Mouse (Mus musculus) megakaryocyte progenitor cell, adult 5-6 weeks (primary cell): ENCODE measurements around the gene Il10. TPM values are rescaled to one million over a fixed set of nuclear protein-coding genes. Genes with fewer than 3 reads are reported as not detected.

Source experiments
- ATAC-seq: replicated peaks from 2 replicates; pipeline ENCODE4 v1.8.0; 2016; ENCODE audit warnings: mild to moderate bottlenecking, moderate TSS enrichment, inconsistent platforms; ENCODE audit not compliant: poor library complexity
- total RNA-seq, 2 experiments: library from RNA; stranded (forward) in 1 of 2; stranded (reverse) in 1 of 2; fragments of 157-497, 149-512 nt in 1 of 2; fragments of 200-1000 nt in 1 of 2; gene quantifications; 2 replicates each; pipeline versions ENCODE4 v1.2.3 to v1.2.4; 2015 to 2017

Il10 gene
- total RNA-seq (2015): 0.32 TPM in 1 of 2 replicates, not detected in the other
- not detected in 2 replicates for total RNA-seq (2017)

DNA sequence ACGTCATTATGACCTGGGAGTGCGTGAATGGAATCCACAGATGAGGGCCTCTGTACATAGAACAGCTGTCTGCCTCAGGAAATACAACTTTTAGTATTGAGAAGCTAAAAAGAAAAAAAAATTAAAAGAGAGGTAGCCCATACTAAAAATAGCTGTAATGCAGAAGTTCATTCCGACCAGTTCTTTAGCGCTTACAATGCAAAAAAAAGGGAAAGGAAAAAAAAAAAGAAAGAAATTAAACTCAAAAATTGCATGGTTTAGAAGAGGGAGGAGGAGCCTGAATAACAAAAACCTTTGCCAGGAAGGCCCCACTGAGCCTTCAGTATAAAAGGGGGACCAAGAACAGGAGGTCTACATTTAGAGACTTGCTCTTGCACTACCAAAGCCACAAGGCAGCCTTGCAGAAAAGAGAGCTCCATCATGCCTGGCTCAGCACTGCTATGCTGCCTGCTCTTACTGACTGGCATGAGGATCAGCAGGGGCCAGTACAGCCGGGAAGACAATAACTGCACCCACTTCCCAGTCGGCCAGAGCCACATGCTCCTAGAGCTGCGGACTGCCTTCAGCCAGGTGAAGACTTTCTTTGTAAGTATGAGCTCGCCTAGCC, at the start of gene Il10:
TSS of gene Il10 (plus strand) at position 354 of the 607 bp plus-strand sequence.
- no peak for ATAC-seq

DNA sequence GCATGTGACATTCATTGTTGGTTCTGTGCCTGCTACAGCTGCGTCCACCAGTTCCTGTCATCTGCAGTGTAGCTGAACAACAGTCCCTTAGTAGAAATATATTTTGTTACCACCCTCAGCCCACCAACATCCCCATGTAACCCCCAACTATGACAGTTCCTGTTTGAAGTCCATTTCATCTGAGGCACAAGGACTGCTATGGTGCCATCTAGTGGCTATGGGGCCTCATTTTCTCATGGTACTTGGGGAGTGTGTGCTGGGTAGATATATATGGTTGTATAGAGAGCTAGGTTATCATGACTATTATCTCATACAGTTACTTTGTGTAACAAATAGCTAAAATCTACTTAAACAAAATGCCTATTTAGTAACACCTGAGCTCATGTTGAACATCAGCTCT, 40.2 kb upstream of the Il10 start:
- ATAC-seq: peak; percentile 100

DNA sequence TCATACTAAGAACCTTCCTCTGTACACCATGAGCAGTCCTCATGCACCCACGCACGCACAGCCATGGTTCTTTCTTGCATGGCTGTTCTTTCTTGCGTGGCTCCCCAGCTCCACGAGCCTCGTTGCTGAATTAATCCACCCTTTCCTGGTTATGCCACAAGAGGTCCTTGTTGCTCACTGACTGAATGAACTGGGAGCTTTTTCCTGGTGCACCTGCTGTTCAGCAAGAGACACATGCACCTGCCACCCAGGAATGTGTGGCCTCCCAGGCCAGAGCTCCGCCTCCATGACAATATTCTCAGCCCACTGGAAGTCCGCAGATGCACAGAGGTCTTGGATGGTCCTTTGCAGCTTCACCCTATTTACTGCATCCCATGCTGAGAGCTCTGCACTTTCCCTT, 35.2 kb upstream of the Il10 start:
- no peak for ATAC-seq

DNA sequence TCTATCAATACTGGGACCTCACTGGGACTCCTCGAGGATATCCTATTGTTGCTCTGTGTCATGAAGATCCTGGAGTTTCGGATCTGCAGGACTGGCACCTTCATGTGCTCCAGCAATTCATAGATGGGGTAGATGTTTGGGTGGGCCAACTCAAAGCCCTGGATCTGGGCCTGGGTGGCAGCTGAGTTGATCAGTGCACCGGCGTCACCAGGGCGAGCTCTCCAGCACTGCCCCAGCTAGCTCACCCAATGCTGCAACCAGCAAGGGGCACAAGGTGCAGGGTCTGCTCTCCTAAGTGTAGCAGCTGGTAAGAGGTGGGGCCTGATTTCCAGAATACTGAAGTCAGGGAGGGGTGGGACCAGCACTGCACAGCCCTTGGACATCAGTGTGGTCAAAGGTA, 32.6 kb upstream of the Il10 start:
- 0 out of 2 replicates have a peak, but pooled peaks have one; percentile 0 for ATAC-seq

DNA sequence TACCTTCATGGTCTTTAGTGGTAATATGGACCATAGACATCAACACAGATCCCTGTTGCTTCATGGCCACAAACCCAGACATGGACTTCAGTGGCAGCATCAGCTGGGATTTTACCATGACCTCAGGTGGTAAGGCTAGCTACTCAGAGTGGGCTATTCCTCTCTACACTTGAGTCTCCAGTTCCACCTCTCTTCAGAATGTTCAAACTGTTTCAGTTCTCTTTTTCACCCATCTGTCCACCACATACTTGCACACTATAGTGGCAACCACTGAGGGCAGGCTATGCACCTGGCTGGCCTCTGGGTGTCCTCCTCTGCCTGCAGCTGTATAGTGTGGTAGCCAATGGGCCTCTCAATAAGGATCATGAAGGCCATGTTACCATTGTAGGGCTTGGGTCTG, 32.2 kb upstream of the Il10 start:
- ATAC-seq: peak; percentile 87

DNA sequence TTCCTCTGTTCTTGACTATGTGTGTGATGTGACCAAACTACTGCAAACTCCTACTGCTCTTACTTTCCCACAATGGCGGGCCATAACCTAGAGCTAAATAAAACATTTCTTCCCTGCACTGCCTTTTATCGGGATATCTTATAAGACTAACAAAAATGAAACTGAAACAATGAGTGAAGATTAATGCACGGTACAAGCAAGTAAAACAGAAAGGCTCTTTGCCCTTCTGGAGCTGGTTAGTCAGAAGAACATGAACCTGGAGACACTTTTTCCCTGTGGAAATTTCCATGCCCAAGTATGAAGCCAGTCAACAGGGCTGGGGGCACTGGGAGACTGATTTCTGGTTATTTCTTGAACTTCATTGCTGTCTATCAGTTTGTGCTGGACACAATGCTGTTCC, 30.3 kb upstream of the Il10 start:
- no peak for ATAC-seq

DNA sequence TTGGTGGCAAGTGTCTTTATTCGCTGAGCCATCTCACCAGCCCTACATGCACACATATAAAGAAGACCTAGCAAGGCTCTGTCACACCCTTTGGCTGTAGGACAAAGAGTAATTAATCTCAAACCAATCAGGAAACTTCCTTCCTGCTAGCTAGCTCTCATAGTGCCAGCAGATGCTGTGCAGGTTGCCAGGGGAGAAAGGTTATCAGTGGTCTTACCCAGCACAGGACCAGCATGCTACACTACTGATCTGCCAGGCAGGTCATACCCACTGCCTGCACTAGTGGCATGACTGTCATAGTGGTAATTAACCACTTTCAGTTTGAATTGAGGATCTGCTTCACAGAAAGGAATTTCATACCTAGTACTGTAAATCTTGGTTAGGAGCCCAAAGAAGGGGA, 29.2 kb upstream of the Il10 start:
- ATAC-seq: peak; percentile 60

DNA sequence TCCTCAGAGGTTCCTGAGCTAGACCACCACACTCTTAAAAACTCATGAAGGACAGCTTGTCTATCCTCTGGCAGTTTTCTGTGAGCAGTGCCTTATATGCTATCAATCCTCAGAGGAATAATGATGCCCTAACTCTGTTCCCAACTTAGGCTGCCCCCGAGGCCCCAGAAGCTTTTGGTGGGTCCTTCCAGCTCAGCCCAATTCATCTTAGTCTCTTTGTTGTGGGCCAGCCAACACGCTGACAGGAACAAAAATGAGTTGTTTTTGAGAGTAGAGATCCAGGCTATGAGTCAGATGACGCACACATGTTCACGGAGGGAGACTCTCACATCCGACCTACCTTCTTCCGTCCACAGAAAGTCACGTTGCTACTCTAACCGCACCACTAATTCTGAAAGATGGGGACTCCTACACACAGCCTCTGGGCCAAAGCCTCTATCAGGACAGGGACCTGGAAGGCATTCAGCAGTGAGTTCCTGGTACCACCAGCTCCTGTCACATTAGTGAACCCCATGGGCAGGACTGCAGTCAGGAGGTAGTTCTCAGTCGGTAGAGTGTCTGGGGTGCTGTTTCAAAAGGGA, 26.0 kb upstream of the Il10 start:
- ATAC-seq: no peak

DNA sequence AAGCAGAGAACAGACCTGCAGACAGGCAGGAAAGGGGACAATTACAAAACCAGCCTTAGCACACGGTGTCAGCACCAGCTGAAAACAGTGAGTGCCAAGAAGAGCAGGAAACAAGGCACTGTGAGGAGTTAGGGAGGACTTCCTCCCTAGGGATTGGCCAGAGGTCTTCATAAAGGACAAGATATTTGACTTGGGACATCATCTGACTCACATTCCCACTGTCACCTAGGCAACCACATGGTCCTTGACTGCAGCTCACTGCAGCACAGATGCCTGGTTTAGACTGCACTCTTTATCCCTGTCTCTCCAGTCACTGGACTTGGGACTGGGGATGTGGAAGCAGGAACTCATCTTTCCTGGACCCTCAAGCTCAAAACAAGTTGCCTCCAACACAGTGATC, 24.1 kb upstream of the Il10 start:
- no peak for ATAC-seq

DNA sequence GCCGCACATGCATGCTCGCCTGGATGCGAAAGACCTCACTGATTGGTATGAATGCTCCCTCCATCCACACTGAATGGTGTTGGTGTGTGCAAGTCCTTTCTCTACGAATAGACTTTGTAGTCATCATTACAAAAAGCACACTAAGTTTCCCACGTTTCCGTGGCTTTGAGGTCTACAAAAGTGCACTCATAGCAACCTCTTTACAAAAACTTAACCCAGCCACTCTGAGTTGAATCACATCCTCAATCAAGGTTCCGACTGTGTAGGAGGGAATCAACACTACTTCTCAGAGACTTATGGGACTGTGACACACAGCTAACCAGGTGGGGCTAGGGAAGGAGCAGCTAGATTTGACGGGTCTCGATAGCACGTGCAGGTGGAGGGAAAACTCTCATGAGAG, 23.3 kb upstream of the Il10 start:
- no peak for ATAC-seq

DNA sequence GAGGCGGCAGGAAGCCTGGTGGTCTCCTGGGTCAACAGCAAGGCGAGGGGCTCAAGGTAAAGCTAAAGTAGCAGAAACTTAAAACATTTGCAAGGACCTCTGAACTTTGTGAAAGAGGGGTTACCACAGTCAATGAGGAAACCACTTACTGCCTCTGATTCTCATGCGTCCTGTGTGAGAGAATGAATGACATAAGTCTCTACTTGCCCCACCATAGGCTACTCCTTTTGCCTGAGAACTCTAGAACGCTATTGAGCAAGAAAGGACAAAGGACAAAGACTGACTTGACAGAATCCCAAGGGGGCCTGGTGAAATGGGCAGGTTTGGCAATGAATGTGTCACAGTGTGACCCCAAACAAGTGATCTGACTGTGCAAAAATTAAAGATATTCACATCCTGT, 22.2 kb upstream of the Il10 start:
- peak; percentile 61 for ATAC-seq

DNA sequence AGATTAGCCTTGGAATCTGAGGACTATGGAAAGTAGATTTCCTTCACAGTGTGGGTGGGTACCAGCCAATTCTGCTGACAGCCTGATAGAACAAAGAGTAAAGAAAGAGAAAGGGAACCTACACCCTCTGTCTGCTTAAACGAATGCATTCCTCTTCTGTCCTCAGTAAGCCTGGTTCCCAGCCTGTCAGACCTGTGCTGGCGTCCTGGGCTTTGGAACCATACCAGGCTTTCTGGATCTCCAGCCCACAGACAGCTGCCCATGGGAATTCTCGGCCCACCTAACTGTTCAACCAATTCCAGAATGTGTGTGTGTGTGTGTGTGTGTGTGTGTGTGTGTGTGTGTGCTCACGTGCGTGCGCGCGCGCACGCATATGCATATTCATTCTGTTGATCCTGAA, 21.3 kb upstream of the Il10 start:
- ATAC-seq: no peak

DNA sequence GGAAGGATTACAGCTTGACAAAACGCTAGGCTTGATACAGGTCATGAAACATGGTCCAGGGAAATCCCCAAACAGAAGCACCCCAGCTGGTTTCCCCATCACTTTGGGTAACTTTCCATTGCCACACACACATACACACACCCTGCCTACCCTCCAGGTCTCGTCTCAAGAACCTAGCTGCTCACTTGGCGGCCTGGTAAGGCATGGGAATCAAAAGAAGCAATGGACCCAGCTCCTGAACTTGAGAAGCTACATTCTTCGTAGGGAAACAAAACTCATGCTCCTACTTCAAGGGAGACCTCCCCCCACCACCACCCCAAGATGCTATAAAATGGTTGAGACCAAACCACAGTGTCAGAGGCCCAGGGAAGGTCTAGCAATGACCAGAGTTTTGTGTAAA, 19.9 kb upstream of the Il10 start:
- ATAC-seq: no peak

DNA sequence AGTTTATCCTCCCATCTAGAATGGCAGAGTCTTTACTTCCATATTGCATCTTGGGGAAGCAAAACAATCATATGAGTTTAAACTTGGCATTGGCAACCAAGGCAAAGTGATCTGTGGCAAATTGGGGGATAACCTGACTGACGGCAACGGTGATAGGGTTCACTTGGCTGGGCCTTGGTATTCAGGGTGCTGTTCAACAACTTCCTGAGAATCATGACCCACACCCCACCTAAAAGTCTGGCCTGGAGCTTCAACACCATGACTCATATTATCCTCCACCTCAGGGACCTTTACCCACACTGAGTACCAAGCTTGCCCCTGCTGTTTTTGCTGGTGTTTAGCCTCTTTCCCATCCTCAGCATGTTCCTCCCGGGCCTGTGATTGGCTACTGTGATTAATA, 19.3 kb upstream of the Il10 start:
- no peak for ATAC-seq

DNA sequence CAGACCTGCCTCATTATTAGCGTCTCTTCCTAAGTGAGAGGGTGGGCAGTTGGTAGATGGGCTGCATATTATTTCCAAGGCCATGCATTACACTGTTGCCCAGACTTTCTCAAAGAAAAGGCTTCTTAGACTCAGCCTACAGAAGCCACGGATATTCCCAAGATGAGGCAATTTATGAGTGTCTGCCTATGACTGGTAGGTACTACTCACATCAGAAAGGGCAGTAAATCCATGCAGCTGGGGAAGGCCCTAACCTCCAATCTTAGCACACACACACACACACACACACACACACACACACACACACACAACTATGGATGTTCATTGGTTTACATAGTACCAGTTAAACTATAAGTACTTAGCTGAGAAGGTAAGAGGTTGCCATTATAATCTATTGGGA, 17.1 kb upstream of the Il10 start:
- no peak for ATAC-seq

DNA sequence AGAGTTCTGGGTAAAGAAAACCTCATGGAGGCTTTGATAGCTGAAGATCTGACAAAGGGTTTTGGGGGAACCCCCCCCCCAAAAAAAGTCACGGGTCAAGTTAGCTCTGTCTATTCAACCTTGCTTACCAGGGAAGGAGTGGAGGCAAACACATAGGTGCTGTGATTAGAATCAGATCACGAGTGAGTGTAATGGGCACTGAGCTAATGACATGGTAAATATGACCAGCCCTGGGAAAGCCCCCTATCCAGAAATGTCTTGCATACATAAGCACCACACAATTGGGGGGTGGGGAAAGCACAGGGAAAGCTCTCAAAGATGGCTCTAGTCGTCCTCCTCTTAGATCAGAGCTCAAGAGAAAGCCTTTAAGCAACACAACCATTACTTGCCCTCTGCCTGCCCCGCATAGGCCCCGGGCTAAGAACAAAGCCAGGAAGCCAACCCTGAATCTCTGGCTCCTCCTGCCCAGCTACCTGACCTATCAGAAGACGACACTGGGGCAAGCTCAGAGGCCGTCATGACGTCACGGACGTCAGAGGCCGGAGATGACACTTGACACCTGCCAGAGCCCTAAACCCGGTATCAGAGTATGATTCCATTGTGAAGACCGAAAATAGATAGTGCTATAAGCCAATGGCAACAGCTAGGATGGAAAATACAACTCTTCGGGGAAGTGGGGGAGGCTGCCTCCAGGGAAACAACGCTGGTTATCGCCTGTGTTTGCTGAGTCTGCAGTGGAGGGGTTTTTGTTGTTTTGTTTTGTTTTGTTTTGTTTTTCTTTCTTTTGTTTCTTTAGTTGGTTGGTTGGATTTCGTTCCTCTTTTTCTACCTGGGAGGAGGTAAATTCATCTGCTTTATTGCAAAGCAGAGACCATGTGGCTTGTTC, 16.4 kb upstream of the Il10 start:
- no peak for ATAC-seq

DNA sequence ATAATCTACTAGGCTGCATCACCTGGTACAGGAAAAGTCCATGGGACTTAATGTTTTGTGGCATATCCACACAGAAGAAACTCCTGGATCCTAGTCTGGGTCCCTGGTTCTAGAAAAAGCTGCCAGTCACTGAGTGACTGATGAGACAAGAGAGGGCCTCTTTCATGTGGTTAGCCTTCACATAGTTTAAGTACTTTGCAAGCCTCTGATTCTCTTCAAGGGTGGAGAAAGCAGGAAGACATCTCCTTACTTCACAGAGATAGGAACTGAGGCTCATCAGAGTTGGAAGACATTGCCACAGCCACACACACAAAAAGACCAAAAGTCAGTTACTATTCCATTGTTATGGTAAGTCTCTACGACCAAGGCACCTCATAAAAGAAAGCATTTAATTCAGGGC, 13.6 kb upstream of the Il10 start:
- no peak for ATAC-seq

DNA sequence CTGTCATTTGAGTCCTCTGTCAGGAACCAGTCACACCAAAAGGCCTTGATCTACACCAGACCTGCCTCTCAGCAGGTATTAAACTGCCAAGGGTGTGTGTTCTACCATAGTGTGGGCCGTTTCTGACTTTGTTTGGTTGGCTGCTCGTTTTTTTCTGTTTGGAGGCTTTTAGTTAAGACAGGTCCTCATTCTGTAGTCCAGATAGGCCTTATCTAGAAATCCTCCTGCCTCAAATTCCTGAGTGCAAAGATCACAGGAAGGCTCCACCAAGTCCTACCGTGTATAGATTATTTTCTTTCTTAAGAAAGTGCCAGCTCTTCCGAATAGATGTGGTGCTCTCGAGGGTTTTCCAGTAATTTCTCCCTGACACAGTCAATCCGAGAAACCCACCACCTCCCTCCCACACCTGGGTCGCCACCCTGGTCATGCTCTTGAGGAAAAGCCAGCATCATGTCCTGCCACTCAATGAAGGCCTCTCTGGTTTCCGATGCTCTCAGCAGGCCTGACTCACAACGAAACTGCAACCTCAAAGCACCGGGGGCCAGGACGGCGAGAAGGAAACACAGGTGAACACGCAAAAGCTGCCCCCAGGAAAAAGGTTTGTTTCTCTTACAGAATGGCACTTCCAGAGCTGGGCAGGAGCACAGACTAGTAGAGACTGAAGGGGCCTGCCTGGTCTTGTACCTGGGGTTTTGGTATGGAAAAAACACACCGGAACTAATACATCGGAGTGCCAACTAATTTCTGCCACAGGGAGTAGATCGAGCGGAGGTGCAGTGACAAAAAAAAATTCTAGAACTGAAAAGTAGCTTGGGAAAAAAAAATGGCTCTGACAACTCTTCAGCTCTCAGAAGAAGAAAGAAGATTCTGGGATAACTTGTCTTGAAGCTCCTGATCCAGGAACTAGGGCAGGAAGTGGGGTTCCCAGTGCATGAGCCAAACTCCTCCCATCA, 9.2 kb upstream of the Il10 start:
- ATAC-seq: peak; percentile 45

DNA sequence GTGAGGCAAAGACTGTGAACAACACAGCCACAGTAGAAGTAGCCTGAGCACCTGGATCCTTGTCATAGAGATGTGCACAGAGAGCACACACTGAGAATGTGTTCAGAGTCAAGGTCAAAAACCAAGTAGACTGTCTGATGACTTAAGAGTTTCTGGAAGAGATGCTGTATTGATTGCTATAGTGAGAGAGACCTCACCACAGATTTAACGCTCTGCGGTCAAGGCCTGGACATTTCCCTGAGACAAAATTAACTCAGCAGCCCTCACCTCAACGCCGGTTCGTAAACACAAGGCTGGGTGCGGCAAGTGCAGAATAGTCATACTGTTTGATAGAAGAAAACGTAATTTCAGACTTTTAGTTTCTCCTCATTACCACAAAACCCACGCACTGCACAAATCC, 7.2 kb upstream of the Il10 start:
- ATAC-seq: no peak

DNA sequence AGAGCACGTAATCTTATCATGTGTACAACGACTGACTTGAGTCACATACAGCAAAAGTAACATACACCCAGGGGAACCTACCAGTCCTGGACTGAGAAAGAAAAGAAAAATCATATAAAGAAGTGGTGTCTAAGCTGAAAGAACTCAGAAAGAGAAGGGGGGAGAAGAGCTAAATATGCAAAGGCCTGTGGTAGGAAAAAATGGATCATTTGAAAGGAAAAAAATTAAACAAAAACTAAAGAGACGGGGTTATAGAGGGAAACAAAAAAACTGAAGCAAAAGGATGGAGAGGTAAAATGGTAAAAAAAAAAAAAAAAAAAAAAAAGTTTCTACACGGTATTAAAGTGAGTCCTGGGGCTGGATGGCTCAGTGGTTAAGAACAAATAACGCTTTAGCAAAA, 5.7 kb upstream of the Il10 start:
- ATAC-seq: no peak

DNA sequence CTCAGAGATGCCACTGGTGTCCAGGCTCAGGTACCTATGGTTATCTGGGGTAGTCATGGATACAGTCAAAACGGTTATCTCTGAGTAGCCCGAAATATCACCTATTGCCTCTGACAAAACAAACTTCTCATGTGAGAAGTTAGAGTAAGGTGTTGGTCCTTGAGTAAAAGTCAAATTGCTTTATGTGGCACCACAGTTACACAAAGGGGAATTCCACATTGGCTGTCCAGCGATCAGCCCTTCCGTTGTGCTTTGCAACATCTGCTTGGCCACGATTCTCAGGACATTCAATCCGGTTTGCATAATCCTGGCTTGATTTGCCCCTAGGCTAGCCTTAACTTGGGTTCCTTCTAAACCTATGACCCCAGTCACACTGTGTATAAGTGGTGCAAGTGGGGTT, 4.4 kb upstream of the Il10 start:
- ATAC-seq: peak; percentile 41
